Mouse (Mus musculus) frontal cortex, postnatal 36 days (tissue): ENCODE measurements around the gene St14.
"Not testable (repeated sequence)": the region's sequence is repeated elsewhere in the genome, so short reads cannot be mapped to it uniquely, and the experiment has no call there.

Experiments
- DNase-seq, 2 experiments: peaks; one replicate each; pipeline ENCODE4 v3.0.0; 2022; ENCODE audit warnings: low spot score in 2 of 2

Gene St14

DNA sequence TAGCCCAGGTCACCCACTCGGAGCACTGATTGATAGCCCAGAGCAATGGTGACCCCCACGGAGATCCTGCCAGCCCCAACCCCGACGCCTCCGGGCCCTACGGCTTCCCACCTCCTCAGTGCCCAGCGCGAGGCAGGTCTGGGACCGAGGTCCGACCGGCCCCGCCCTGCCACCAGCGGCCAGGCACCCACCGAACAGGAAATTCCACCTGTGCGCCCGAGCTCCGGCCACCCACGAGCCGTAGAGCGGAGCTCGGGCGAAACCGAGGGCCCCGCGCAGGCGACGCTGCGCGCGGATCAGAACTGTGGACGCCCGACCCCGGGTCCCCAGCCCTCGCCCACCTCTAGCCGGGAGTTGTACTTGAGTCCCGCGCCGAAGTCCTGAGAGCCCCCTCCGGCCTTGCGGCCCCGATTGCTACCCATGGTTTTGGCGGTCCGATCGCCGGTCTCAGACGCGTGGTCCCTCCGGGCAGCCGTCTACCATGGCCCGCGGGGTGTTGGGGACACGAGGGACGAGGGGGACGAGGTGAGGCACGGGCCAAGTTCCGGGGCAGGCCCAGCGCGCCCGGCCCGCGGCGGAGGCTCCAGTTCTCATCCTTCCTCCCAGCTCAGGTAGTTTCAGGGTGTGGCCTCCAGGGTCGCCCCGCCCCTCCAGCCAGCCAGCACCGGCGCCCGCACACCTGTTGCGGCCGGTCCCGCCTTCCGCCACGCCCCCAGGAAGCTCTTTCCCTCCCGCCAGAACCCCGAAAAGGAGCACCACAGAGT, at the start of gene St14:
St14 (minus strand) TSS at position 649 of the 764 bp plus-strand sequence.
- DNase-seq = no peak

DNA sequence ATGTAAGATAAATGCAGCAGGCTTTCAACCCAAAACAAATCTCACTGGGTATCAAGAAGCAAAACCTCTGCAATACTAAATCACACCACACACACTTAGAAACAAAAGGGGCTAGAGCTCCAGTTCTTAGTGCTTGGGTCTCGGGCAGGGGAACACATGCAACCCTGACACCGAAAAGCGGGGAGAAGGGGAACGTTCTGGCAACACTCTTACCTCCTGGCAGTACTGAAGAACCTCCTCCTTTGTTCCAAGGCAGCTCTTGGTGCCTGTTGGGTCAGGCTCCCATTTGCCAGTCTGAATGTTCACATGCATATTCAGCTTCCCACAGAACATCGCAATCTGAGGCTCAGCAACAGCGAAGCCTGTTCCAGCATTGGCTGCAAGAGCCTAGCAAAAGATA, 46.0 kb upstream of the St14 start:
- no peak for DNase-seq

- peak; percentile 85 to 89 for DNase-seq
These were observed 44.9 kb upstream of the St14 start for GRCm38 (mm10) chr9:31176379-31177130.

GRCm38 (mm10) chr9:31175978-31176377, 44.3 kb upstream of the St14 start:
- peak; percentile 11 to 48 for DNase-seq

DNA sequence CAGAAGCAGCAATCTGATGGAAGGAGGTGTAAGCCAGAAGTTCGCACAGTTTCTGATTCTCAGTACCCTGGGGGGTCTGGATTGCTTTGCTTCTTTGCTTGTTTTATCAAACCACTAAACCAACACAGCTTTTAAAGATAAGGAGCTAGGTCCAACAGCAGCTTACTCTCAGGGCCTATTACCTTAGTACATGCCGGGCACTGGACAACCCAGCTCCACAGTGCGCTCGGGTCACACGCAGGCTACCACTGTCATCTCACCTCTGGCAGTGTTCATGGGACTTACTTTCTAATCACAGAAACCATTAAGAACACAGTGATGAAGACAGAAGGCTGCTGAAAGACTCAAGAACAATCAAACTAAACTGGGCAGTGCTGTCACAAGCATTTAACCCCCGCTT, 43.7 kb upstream of the St14 start:
- no peak for DNase-seq

GRCm38 (mm10) chr9:31168356-31169093, 36.9 kb upstream of the St14 start:
- no peak for DNase-seq

GRCm38 (mm10) chr9:31167305-31167704, 35.7 kb upstream of the St14 start:
- no peak for DNase-seq

DNA sequence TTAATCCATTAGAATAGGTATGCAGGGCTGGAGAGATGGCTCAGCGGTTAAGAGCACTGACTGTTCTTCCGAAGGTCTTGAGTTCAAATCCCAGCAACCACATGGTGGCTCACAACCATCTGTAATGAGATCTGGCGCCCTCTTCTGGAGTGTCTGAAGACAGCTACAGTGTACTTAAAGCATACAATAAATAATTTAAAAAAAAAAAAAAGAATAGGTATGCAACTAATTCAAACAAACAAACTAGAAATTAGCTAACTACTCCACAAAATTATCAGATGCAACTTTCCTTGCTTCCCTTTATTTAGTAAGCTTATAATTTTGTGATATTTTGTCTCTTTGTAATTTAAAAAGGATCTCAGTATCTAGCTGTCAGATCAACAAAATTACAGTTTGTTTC, 33.9 kb upstream of the St14 start:
- not testable (repeated sequence) for DNase-seq

DNA sequence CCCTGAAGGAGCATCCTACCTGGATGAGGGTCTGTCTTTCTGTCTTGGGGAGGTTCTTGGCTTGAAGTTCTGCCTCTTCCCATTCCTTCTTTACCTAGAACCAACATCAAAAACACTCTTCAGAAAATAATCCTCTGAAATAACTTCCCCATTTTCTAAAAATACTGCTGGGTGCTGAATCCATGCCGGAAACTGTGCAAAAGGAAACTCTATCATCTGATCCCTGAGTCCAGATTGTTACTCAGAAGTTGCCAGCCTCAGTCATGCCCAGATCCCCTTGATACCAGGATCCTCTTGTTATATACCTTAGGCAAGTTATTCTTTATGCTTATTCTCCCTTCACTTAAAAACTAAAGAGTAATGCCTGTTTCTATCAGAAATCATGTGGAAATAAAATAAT, 31.7 kb upstream of the St14 start:
- DNase-seq = no peak

DNA sequence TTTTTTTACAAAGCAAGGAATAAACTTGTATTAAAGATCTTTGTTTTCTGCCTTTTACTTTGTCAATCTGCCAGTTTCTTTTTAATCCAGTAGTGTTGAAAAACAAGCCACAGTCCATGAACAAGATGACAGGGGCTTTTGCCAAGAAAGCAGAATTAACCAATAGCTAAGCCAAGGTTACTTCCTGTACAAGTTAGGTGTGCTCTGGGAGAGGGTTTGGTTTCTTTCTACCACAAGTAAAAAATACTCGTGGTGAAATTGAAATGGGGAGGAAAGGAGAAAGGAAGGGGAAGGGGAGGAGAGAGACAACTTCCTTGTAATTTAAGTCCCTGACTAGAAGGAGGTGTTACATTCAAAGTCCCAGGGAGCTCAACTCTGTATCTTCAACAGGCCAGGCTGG, 31.3 kb upstream of the St14 start:
- DNase-seq = no peak

GRCm38 (mm10) chr9:31159910-31160309, 28.3 kb upstream of the St14 start:
- no peak for DNase-seq

DNA sequence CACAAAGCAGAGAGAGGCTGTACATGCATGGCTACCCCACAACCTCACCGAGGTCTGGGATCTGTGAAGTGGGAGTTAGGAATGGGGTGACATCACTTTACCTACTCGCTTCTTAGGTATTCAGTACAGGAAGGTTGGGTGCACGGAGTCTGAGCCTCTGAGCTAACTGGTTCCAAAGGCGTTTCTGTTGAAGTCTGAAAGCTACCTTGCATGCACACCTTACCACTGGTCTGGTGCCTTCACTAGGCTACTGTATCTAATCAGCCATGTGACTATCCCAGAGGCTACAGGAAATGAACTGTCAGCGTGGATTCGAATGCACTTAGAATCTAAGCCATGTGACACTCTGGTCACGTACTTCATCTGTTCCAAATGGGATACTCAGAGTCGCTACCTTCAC, 24.9 kb upstream of the St14 start:
- no peak for DNase-seq

GRCm38 (mm10) chr9:31151050-31151449, 19.4 kb upstream of the St14 start:
- DNase-seq = no peak

GRCm38 (mm10) chr9:31148135-31148534, 16.5 kb upstream of the St14 start:
- no peak for DNase-seq

DNA sequence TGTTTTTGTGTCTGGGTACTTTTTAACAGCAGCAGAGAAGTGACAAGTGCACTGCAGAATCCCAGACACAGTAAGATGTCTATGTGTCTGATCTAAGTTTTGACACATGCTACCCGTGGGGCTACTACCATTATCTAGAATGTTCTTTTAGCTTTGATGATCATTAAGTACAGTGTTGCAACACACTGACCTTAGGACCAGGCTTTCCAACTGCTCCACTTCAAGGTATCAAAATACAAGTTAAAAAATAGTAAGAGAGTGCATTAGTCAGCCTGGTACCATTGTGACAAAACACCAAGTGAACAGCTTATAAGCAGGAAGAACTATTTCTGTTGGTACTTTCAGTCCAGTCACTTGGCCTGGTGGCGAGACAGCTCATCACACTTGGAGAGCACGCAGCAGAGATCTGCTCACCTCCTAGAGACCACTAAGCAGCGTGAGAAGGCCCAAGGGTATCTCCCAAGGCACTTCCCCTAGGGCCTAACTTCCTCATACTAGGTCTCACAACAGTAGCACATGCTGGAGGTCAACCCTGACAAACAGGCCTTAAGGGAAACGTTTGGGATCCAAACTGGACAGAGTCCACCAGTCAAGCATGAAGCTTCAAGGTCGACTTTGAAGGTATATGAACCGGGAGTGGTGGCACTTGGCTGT, 13.7 kb upstream of the St14 start:
- DNase-seq = no peak

DNA sequence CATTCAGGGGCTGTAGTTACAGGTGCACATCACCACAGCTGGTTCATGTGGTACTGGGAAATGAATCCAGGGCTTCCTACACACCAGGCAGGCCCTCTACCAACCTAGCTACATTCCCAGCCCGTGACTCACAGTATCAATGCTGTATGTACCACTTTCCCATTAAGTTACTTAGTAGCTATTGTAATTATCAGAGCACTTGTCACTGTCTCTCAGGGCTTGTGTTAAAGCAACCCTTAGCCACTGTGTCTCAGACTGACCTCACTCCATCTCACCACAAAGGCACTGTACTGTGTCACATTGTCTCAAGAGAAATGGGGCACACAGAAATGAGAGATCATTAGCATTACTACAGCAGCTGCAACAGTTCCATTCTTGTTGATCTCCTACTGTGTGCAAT, 11.3 kb upstream of the St14 start:
- no peak for DNase-seq

DNA sequence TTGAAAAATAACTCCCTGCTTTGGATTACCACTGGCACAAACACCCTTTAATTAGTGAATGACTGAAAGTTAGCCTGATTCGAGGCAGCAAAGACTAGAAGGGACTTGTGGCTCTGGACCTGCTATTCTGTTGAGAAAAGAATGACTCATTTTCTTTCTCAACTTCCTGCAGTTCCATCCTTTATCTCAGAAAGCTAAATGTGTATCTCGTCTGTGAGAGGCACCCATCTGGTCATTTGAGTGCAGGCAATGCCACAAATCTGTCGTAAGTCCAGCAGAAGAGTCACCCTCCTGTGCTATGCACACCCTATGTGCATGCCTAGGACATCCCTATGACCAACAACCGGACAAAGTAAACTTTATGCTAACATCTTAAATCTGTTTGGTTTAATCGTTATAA, 1.5 kb upstream of the St14 start:
- no peak for DNase-seq

GRCm38 (mm10) chr9:31130357-31131204, 1.1 kb downstream of the St14 start:
- no peak for DNase-seq

DNA sequence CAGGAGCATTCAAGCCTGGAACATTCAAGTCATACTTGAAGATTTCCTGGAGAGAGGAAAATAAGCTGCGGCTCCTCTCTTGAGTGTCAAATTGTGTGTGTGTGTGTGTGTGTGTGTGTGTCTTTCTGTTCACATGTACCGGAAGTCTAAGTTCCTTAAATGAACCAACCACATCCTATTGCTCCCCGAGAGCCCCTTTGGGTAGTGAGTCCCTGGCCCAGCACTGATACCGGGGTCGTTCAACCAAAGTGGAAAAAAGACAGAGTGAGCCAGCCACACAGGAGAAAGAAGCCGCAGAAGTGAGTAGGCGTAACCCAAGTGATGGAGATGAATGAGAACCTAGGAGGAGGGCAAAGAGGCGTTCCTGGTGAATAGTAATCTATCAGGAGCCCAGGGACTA, 1.7 kb downstream of the St14 start:
- no peak for DNase-seq

- no peak for DNase-seq
These were observed 3.7 kb downstream of the St14 start for GRCm38 (mm10) chr9:31127876-31128465.

DNA sequence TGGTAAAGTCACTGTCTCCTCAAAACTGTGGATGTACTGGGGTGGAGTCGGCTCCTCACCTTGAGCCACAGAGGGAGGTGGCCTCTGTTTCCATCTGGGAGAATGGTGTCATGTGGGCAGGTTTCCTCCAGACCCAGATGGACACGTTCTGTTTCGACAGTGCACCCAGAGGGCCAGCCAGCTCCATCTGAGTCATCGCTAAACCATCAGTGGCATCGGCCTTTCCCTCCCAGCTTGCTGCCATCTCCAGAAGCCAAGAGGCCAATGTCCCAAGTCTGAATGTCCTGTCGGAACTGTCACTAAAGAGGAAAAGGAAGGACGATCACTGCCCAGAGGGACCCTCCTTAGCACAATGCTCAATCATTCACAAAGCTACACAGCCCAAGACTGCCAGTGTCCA, 5.6 kb downstream of the St14 start:
- no peak for DNase-seq
